Mouse (Mus musculus) midbrain, embryonic 11.5 days (tissue): ENCODE results near the gene Leng9. TPM values are rescaled to one million over a fixed set of nuclear protein-coding genes. Genes with fewer than 3 reads are reported as not detected.
"Not testable (repeated sequence)": the region's sequence is repeated elsewhere in the genome, so short reads cannot be mapped to it uniquely, and the experiment has no call there.

ENCODE experiments used
- ATAC-seq: fragments of 200-750 bp; cut with Nextera tagmentation; 2 replicates; pipeline ENCODE4 v1.8.0; 2017; ENCODE audit warnings: moderate TSS enrichment, moderate library complexity; ENCODE audit not compliant: low FRiP score
- DNase-seq: peaks from one replicate; pipeline ENCODE4 v3.0.0; 2015; ENCODE audit warnings: low spot score; ENCODE audit errors: missing footprints
- H3K27ac ChIP-seq: fragments of 300-500 bp; sonication (generic); 2 replicates; pipeline ENCODE4 v1.5.1; 2014; ENCODE audit warnings: low read depth, low read length
- H3K27me3 ChIP-seq: fragments of 300-500 bp; sonication (generic); 2 replicates; pipeline ENCODE4 v1.6.1; 2014; ENCODE audit warnings: mild to moderate bottlenecking, low read length, moderate library complexity, mixed read lengths; ENCODE audit not compliant: control insufficient read depth, insufficient read depth
- H3K36me3 ChIP-seq: fragments of 300-500 bp; sonication (generic); 2 replicates; pipeline ENCODE4 v1.6.1; 2014; ENCODE audit warnings: mild to moderate bottlenecking, low read length, moderate library complexity, mixed read lengths; ENCODE audit not compliant: control insufficient read depth, insufficient read depth
- H3K4me1 ChIP-seq: fragments of 300-500 bp; sonication (generic); 2 replicates; pipeline ENCODE4 v1.6.1; 2014; ENCODE audit warnings: low read length; ENCODE audit not compliant: control insufficient read depth, insufficient read depth
- H3K4me2 ChIP-seq: fragments of 300-500 bp; sonication (generic); 2 replicates; pipeline ENCODE4 v1.6.1; 2014; ENCODE audit warnings: mild to moderate bottlenecking, moderate library complexity
- H3K4me3 ChIP-seq: fragments of 300-500 bp; sonication (generic); 2 replicates; pipeline ENCODE4 v1.5.1; 2014; ENCODE audit warnings: low read depth, low read length
- H3K9ac ChIP-seq: fragments of 300-500 bp; sonication (generic); 2 replicates; pipeline ENCODE4 v1.6.1; 2014; ENCODE audit warnings: low read length
- H3K9me3 ChIP-seq: fragments of 300-500 bp; sonication (generic); 2 replicates; pipeline ENCODE4 v1.6.1; 2016; ENCODE audit warnings: low read length; ENCODE audit not compliant: control insufficient read depth
- WGBS: fragments of 180-500 bp; shearing (Covaris S2); extraction: QIAGEN DNeasy Blood & Tissue Kit; methylation state at CpG from one replicate; pipeline ENCODE4 v1.1.7; 2014; 5-methylcytosine and 5-hydroxymethylcytosine counted together
- polyA plus RNA-seq: library from polyadenylated mRNA; unstranded; fragments of >200 nt; fragmentation: Nextera tagmentation; extraction: Ambion mirVana; gene quantifications from 2 replicates; pipeline ENCODE4 v1.2.1, GENCODE M21; 2014

The Leng9 gene
- 1.5 and 2.0 TPM in 2 replicates for polyA plus RNA-seq

DNA sequence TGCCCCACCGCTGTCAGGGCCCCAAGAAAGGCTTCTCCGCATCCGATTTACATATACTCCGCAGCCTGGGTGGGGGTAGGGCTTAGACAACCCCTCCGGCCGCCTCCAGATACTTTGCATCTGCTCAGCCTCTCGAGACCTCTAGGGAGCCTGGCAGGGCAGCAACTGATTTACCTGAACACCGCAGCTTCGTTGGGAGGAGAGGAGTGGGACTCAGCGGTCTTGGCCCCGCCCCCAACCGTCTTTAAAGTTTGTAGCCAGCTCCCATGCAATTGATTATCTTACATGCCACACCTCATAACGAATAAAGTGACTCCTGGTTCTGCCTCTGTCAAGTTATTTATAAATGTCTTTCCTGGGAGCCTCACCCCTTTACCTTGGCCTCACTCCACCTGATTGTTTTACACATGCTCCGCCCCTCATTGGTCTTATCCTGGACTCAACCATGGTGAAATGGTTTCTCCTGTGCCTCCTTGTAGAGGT, at the start of gene Leng9:
TSS of gene Leng9 (minus strand) at position 316 of the 483 bp plus-strand sequence.
- peak within 1 kb of the TSS; percentile 73 for H3K27ac ChIP-seq
- H3K4me3 ChIP-seq = peak within 1 kb of the TSS; percentile 68
- peak within 1 kb of the TSS; percentile 77 for H3K9ac ChIP-seq
- DNase-seq (no peak), ATAC-seq (peak; percentile 59)
- no peaks in the 10 kb centered on the region for H3K9me3 ChIP-seq
- H3K4me2 ChIP-seq = peak within 1 kb of the TSS; percentile 92
- H3K36me3 ChIP-seq = peaks cover 11% of the 10 kb centered on the region
- H3K4me1 ChIP-seq = peaks cover 17% of the 10 kb centered on the region
- peaks cover 17% of the 10 kb centered on the region for H3K27me3 ChIP-seq
- WGBS = 2% methylated on average over 14 of the region's 14 CpGs

DNA sequence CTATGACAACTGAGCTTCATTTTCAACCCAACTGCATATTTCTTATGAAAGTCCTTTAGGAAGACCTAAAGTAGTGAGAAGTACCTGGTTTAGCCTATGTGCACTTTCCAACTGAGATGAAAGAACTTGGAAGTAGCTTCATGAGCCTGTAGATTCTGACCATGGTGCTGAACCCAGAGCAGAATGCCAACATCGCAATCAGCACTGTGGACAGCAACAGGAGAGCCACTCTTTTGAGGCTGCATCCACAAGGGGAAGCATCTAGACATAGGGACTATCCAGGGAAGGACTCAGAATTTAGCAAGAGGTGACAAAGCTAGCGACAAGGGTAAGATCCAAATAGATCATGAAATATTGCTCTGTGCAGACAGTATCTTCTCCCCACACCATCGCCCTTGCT, 28.3 kb upstream of the Leng9 start:
- DNase-seq (no peak), ATAC-seq (no peak)
- Histone ChIP-seq H3K27me3 (no peaks in the 10 kb centered on the region), H3K9ac (no peak overlapping the region), H3K36me3 (no peaks in the 10 kb centered on the region), H3K9me3 (no peaks in the 10 kb centered on the region), H3K27ac (no peak overlapping the region), H3K4me2 (no peak overlapping the region), H3K4me1 (no peaks in the 10 kb centered on the region), H3K4me3 (no peak overlapping the region)
- 40% methylated on average over 3 of the region's 3 CpGs for WGBS

DNA sequence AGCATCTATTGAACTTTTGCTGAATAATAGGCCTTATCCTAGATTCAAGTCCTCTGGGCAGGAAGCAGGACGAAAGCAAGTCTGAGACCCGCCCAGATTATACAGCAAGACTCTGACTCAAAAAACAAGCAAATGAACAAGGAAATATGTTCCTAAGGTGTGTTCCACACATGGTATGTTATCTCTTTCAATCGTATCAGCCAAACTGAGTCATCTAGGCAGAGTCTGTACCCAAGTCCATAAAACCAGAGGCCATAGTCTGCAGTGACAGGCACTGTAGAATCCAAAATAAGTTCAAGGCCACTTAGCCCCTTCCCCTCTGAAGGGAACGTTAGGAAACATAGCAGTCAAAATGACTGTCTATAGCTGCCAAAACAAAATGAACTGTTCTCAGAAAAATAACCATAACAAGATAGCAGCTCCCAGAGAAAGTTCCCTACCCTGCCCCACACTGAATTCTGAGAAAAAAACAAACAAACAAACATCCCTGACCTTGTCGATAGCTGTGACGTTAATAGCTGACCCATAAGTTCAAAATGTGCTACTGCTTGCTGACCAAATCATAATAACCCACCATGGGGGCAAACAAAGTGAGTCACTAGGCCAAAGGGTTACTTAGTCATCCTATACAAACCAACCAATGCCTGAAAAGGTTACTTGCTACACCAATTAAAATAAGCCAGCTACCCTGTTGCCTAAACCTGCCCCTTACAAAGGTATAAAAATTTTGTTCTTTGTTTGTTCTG, 20.2 kb upstream of the Leng9 start:
- no peak overlapping the region for H3K9ac ChIP-seq

GRCm38 (mm10) chr7:4167098-4167497, 16.9 kb upstream of the Leng9 start:
- H3K27ac ChIP-seq = no peak overlapping the region
- DNase-seq (peak; percentile 28), ATAC-seq (no peak)
- no peaks in the 10 kb centered on the region for H3K27me3 ChIP-seq
- no peak overlapping the region for H3K4me3 ChIP-seq
- H3K9me3 ChIP-seq = no peaks in the 10 kb centered on the region
- peaks cover 11% of the 10 kb centered on the region for H3K4me1 ChIP-seq
- no peak overlapping the region for H3K4me2 ChIP-seq
- H3K36me3 ChIP-seq = no peaks in the 10 kb centered on the region
- H3K9ac ChIP-seq = no peak overlapping the region

More for the DNA sequence above, 20.2 kb upstream of the Leng9 start:
- no peaks in the 10 kb centered on the region for H3K9me3 ChIP-seq
- ATAC-seq (no peak), DNase-seq (no peak)
- no peak overlapping the region for H3K27ac ChIP-seq
- H3K36me3 ChIP-seq = no peaks in the 10 kb centered on the region
- H3K27me3 ChIP-seq = no peaks in the 10 kb centered on the region
- H3K4me2 ChIP-seq = no peak overlapping the region
- no peaks in the 10 kb centered on the region for H3K4me1 ChIP-seq
- WGBS = 86% methylated on average over 6 of the region's 6 CpGs
- no peak overlapping the region for H3K4me3 ChIP-seq

DNA sequence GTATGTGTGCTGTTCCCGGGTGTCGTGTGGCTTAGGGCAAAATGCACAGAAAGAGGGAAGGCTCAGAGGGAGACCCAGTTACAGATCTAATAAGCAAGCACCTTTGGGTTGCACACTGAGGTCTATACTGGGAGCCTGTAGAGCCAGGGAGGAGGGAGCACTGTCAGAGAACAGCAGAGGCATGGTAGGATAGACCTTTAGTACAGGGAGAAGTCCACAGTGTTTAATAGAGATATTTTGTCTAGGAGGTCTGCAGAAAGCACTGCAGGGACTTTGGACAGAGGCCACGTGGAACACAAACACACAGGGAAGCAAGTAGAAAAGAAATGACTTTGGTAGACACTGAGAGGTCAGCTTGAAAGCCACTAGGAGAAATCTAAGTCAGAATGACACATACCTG, 15.1 kb upstream of the Leng9 start:
- H3K4me3 ChIP-seq = no peak overlapping the region
- no peak overlapping the region for H3K27ac ChIP-seq
- DNase-seq (peak; percentile 82), ATAC-seq (no peak)
- no peak overlapping the region for H3K4me2 ChIP-seq
- H3K4me1 ChIP-seq = peaks cover 11% of the 10 kb centered on the region
- no peaks in the 10 kb centered on the region for H3K9me3 ChIP-seq
- 25% methylated on average over 3 of the region's 3 CpGs for WGBS
- no peaks in the 10 kb centered on the region for H3K27me3 ChIP-seq
- 0 out of 2 replicates have a peak overlapping the region, but pooled peaks have one; percentile 20 for H3K9ac ChIP-seq
- H3K36me3 ChIP-seq = no peaks in the 10 kb centered on the region

DNA sequence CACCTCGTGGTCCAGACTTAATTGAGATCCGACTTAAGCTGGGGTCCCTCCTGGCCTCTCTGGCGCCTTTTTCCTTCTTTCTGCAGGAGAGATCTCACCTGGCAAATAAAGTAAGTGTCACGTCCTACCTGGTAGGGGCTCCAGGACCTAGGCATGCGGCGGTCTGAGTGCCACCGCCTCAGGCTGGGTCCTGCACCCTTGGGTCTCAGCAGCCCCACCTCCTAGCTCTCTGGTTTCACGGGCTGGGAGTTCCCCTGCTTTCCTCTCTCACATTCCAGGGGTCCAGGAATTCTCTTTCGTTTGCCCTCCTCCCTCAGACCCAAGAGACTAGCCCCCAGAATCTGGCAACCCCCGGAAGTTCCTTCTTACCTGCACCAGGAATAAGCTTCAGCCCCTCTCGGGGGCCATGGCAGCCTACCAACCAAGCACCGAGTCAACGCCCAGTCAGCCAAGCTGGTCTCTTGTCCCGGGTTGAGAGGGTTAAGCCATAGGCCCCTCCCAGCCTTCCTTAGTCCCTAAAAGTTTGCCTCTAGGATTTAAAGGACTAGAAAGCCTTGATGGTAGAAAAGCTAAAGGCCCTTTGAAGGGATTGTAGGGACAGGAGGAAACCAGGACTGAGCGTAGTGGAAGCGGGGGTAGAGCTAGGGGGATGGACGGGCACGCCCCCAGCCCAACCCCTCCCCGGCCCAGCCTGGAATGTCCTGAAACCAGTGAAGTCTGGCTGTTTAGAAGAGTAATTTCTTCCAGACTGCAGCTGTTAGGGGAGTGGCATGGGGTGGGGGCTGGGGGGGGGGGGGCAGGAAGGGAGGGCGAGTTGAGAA, 14.1 kb upstream of the Leng9 start, which contains the start of gene Cdc42ep5:
TSS of gene Cdc42ep5 (minus strand) at position 771 of the 821 bp plus-strand sequence.
- 2% methylated on average over 20 of the region's 20 CpGs for WGBS
- peak; percentile 89 for DNase-seq
- H3K4me2 ChIP-seq = peak within 1 kb of the TSS; percentile 45
- peak; percentile 87 for ATAC-seq
- H3K27me3 ChIP-seq = no peaks in the 10 kb centered on the region
- H3K9ac ChIP-seq = peak within 1 kb of the TSS; percentile 33
- H3K9me3 ChIP-seq = no peaks in the 10 kb centered on the region
- no peaks in the 10 kb centered on the region for H3K36me3 ChIP-seq
- peak within 1 kb of the TSS; percentile 27 for H3K4me3 ChIP-seq
- H3K27ac ChIP-seq = no peak within 1 kb of the TSS
- peaks cover 11% of the 10 kb centered on the region for H3K4me1 ChIP-seq

DNA sequence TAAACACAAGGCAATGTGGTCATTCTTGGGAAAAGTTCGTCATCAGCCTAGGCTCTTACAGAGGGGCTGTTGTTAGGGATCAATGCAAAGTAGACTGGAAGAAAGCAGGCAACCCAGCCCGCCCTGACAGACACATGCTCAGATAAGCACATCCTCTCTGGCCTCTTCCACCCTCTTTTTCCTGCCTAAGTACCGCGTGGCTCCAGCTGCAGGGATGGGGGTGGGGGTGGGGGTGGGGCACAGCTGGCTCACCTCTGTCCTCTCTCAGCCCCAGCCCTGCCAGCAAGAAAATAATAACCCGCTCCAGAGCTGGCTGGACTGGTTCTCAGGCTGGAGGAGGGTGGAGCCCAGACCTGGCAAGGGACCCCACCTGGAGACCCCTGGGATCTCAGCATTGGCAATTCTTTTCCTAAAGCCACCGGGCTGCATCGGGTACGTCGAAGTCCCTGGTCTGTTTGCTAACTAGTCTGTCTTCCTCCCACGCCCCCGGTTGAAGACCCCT, 13.4 kb upstream of the Leng9 start:
- Histone ChIP-seq H3K9ac (no peak overlapping the region; the same call in 1 of the 2 replicates), H3K36me3 (no peaks in the 10 kb centered on the region), H3K4me2 (peak overlapping the region; percentile 45), H3K27me3 (no peaks in the 10 kb centered on the region), H3K4me1 (peaks cover 11% of the 10 kb centered on the region), H3K9me3 (no peaks in the 10 kb centered on the region), H3K4me3 (peak overlapping the region; percentile 27), H3K27ac (no peak overlapping the region)
- ATAC-seq (peak; percentile 60), DNase-seq (peak; percentile 85)
- 3% methylated on average over 11 of the region's 11 CpGs for WGBS

DNA sequence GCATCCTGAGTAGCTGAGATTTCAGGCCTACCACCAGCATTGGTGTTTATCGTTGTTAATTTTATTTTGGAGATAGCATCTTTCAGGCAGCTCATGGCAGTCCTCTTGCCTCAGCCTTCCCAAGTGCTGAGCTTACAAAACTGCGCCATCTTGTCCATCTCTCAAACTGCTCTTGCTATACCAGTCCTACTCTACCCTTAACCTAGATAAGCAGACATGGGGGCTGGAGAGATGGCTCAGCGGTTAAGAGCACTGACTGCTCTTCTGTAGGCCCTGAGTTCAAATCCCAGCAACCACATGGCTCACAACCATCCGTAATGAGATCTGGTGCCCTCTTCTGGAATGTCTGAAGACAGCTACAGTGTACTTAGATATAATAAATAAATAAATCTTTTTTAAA, 11.4 kb upstream of the Leng9 start:
- not testable (repeated sequence) for H3K4me3 ChIP-seq, H3K9me3 ChIP-seq, H3K4me2 ChIP-seq, H3K36me3 ChIP-seq, H3K27me3 ChIP-seq, H3K9ac ChIP-seq, H3K27ac ChIP-seq, ATAC-seq
- peaks cover 11% of the 10 kb centered on the region for H3K4me1 ChIP-seq
- 95% methylated on average over 4 of the region's 4 CpGs for WGBS
- peak; percentile 67 for DNase-seq
